Mouse (Mus musculus): ENCODE measurements around the gene Ccser2.

Gene Ccser2

DNA sequence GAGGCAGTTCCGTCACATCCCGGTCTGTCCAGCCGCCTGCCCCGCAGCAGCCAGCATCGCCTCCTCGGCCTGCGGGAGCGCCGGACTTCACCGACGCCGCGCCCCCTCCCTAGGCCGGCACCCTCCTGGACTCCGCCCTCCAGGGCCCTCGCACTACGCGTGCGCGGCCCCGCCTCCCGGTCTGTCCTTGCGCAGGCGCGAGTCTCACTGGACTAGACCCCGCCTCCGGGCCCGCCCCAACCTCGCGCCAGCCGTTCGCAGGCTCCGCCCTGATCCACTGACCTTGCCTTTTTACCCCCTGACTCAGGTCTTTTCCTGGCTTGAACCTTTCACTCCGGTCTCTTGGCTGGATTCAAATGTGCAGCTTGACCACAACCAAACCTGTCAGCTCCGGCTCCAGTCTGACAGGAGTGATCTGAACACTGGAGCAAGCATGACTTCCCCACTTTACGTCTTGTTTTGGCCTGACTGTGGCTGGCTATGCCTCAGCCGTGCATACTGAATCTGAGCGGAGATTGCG is at the start of gene Ccser2:
Ccser2 (minus strand) TSS at position 150 of the 520 bp plus-strand sequence.
- under 1% methylated on average over 39 of the region's 39 CpGs for WGBS

DNA sequence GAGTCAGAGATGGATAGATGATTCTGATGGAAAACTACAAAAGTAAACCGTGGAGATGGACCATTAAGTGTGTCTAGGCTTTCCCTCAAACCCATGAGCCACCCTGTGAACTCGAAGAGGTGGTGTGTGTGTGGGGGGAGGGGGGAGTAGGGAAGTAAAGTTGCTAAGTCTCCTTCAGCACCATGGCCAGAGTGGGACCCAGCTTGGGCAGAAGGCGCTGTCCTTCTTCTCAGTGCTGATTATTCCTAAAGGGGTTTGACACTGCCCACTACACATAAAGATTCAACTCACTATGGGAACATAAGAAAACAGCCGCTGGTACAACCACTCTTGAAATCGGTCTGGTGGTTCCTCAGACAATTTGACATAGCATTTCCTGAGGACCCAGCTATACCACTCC is 47.3 kb upstream of the Ccser2 start:
- WGBS, result 46% methylated on average over 5 of the region's 5 CpGs

DNA sequence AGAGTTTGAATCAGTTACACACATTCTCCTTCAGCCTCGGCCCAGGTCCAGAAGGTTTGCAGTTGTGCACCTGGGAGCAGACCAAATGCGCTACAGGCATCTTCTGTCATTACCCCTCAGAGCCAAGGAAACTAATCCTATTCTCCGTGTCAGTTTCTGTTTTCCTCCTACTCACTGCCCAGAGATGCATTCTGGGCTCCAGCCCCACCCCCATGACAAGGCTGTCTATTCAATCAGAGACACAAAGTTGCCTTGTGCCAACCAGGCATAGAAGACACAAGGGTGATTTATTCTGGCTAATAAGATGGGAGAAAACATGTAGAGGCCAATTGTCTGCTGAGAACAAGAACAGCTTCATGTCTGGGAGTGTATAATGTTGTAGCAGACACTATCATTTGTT is 45.1 kb upstream of the Ccser2 start:
- WGBS, result 39% methylated on average over 3 of the region's 3 CpGs

DNA sequence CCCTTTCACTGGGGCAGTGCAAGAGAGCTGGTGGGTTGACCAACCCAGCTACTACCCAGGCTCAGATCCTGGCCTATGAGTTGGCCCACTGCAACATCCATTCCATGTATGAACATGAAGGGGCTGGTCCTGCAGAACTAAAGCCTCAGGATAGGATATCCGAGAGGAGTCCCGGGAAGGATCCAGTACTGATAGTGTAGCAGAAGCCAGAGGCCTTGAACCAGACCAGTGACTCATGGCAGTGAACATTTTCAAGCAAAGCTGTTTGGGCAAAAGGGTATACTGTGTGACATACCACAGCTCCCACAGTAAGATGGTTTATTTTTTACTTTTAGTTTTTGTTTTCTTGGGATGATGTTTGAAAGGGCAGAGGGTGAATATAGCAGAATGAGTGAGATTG is 41.1 kb upstream of the Ccser2 start:
- 95% methylated on average over 2 of the region's 2 CpGs for WGBS

DNA sequence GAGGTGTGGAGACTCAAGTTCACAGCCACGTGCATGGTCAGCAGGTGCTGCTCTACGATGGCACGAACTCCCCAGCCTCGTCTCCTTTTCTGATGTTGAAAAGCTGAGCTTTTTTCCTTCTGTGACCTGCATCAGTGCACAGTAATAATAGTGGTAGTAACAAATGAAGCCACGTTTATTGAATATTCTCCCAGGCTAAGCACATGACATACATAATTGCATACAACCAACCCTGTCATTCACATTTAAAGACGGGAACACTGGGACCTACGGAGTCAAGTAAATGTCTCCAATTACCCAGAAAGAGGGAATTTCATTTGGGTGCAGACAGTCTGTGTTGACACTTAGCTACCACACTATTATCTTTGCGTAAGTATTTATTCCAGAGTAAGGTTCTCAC is 37.9 kb upstream of the Ccser2 start:
- WGBS, result 86% methylated on average over 8 of the region's 8 CpGs

DNA sequence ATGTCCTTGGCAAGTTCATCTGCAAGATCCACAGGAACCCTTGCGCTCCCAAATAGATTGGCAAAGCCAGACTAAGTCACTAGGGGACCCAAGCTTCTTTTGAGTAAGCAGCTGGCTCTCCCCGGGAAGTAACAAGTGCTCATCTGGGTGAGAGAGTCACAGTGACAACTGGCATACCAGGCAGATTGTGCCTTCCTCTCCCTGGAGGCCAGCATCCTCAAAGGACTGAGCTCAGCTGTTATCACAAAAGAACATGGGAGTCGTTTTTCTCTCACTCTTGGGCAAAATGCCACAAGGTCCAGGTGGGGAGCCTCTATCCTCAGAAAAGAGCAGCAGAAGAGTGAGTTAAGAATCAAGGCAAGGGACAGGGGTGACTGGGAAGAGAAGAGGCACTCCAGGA is 37.3 kb upstream of the Ccser2 start:
- WGBS, result 37% methylated on average over 3 of the region's 3 CpGs

DNA sequence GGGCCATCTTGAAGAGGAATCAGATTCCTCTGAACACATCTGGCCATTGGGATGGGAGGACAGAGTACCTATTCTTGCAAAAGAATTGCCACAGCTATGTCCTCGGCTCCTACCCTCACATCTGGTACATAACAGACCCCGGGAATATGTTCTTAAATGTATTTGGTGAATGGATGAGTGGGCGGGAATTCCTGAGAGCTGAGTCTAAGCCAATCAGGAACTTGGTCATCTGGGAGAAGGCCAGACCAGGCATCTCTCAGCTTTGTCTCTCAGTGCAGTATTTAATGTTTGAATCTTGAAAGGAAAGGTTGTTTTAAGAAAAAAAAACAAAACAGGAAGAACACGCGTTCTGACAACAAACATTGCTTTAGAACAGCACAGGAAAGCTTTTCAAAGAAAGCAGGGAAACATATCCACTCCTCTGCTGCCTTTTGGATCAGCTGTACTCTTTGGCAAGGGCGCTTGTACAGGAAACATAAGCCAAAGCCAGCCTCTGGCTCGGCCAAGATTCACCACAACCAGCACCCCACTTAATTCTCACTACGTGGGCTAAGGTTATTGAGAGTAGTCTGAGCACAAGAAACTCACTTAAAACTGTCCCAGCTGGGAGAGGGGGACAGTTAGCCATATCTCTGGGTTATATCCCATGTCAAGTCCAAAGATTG is 35.0 kb upstream of the Ccser2 start:
- WGBS, result 57% methylated on average over 8 of the region's 8 CpGs

DNA sequence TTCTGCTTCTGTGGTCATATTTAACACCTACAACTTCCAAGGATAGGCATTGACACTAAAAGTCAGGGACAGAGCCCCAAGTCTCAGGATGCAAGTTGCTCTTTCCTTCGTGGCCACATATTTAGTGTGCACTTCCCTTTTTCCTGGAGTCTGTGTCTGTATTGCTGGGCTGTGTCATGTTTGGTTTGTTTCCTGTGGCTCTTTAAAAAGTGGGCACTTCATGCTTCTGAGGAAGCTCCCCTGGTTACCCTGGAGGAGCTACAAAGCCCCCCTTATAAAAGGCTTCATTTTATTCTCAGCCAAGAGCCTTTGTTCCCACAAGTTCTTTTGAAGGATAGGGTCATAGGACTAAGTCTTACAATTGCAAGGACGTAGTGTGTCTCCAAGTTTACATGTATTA is 34.3 kb upstream of the Ccser2 start:
- 67% methylated on average over 2 of the region's 2 CpGs for WGBS

DNA sequence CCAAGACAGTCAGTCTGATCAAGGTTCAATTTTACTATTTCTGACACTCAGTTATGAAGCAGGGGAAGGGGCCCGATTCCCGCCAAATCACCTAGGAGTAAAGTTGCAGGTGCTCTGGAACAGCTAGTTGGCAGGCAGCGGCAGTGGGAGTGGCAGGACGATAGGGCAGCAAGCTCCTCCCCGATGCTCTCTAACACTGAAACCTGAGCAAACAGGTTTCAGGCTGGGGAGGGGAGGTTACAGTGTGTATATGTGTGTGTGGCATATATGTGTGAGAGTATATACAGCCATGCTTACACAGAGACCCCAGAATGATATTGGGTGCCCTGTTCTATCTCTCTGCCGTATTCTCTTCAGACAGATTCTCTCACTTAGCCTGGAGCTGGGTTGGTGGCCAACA is 32.2 kb upstream of the Ccser2 start:
- WGBS, result 91% methylated on average over 6 of the region's 6 CpGs

DNA sequence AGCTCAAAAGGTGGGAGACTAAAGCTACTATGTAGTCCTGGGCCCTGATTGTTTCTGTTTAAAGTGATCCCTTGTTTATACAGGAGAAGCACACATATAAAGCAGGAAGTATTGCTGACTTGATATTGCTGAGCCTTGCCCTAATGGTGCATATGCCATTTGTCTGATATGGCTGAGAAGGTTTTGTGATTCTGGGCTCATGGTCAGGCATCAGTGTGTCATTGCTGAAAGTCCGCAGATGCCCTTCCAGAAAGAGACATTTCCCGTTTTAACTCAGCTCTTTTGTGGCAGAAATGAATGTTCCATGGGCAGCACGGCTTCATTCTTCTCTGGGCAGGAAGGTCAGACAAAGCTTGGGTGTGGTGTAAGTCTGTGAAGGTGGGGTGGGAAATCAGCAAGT is 17.1 kb upstream of the Ccser2 start:
- 80% methylated on average over 3 of the region's 3 CpGs for WGBS

DNA sequence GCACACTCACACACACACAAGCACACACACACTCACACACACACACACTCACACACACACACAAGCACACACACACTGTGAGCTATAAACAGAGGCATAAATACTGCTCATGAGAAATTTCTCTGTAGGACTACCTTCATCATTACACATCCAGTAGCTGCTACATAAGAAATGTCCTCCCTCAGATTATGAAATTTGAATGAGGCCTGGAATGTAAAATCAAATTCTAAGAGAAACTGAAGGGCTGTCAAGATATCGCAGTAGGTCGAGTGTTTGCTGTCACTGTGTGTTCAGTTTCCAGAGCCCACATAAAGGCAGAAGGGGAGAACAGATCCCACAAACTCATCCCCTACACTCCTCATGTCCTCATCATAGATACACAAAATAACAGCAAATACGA is 6.4 kb upstream of the Ccser2 start:
- 91% methylated on average over 3 of the region's 3 CpGs for WGBS

DNA sequence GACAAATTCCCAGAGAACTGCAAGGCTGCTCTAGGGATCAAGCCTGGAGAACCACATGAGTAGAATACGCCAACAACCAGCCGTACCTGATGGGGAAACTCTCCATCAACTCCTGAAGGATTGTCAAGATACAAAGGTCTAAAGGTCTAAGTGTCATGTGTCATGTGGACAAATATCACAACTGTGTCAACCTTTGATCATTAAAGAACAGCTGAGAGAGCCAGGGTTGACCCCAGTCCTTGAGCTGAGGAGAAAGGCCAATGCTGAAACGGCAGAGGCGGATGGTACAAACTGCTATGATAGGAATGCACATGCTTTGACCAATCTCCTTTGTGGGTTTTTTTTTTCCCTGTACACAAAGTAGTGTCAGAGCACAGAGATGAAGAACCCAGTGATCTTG is 2.6 kb upstream of the Ccser2 start:
- WGBS, result 94% methylated on average over 4 of the region's 4 CpGs

DNA sequence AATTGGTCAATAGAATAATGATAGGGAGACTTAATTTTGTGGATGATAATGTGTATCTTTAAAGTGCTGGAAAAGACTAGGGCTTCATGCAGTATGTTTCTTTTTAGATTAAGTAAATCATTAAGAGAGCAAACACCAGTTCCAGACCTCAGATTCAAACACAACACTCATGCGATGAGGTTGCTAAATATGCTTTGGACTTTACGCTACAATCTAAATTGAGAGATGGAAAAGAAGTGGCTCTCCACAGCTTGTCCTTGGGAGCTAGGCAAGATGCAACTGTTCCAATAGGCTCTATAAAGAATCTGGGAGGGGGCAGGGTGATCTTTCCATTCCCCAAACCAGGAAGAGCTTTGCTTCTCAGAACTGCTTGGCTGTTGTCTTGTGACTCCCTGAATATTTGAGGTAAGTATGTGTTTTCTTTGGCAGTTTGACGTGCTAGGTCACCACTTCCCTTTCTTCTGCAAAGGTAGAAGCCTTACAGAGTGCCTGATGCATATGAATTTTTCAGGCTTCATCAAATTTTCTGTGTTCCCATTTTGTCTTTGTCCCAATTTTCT is 1.4 kb upstream of the Ccser2 start:
- 77% methylated on average over 3 of the region's 3 CpGs for WGBS

DNA sequence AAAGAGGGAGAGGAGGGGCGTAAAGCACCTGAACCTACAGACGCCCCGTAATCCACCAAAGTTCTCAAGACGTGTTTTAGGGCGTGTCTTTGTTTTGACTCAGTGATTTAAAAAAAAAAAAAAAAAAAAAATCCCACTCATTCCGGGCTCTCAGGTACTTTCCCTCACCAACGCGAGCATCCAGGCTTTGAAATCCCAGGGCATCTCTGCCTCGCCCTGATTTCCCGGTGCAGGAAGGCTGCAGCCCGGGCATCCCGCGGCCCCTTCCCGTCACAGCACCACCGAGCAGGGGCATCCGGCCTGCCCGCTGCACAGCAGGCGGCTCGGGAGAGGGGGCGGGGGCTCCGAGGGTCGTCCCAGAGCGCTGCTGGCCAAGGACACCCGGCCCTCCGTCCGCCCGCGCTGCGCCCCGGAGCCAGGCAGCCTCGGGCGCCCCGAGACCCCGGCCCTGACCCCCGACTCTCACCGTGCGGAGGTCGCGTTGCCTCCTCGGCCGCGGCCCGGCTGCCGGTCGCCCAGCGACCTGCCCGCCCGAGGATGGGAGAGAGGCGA is 425 bp downstream of the Ccser2 start:
- under 1% methylated on average over 49 of the region's 49 CpGs for WGBS

DNA sequence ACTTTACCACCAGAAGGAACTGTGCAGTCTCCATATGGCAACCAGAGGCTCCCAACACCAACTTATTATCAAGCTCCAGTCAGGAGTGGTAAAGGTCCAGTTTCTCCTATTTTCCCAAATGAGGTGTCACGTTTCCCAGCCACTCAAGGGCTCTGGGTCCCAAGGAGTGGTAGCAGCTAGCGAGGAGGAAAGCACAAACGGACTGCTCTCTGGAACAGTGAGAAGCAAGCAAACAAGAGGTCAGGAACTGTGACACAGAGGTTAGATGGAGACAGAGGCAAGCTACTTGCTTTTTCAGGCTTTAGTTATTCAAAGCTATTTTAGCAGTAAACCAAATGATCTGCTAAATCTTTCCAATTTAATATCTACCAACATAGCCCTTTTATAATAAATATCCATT is 3.2 kb downstream of the Ccser2 start:
- WGBS, result 68% methylated on average over 3 of the region's 3 CpGs

DNA sequence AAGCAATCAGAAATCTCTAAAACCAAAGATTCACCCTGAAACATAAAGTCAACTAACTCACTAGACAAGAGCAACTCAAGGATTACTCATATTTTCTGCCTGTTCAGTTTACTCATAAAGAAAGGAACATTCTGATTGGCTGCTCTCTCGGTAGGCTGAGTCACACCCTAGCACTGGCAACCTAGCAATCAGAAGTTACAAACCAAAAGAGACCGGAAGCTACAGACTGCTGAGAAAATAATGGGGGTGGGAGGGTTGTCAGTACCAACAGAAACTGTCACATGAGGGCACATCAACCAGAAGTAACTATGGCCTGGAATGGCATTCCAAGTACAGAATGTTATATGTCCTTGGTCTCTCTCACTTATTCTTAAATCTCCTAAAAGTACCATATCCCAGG is 6.1 kb downstream of the Ccser2 start:
- 68% methylated on average over 2 of the region's 2 CpGs for WGBS

DNA sequence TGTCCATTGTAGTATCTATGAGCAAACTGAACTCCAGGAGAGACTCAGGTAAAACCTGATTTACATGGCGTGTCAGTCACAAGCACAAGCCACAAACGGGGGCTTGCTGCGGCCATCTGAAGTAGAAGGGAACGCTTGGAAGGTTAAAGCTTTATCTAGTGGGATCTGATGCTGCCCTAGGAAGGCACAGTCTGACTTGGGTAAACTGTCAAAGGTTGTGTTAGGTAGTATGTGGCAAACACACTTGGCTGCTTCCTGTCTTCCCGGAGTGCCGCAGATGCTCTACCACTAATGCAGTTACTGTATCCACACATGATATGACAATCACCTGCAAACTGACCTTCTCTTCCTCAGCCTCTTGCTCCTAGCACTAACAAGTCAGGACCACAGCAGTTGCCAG is 10.9 kb downstream of the Ccser2 start:
- 91% methylated on average over 6 of the region's 6 CpGs for WGBS

DNA sequence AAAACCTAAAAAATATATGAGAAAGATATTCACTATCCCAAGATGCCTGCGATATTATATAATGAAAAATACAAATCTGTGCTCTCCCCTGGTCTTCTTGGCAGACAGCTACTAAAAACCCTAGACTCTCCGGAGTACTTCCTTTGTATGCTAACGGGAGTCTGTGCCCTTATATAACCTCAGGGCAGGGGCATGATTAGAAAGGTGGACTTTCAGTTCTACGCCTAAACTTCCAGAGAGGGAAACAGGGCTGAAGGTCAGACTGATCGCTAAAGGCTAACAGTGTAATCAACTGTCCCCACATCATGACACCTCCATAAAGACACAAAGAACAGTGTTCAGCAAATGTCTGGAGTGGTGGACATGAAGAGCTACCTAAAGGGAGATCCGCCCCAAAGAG is 11.3 kb downstream of the Ccser2 start:
- 56% methylated on average over 6 of the region's 6 CpGs for WGBS

DNA sequence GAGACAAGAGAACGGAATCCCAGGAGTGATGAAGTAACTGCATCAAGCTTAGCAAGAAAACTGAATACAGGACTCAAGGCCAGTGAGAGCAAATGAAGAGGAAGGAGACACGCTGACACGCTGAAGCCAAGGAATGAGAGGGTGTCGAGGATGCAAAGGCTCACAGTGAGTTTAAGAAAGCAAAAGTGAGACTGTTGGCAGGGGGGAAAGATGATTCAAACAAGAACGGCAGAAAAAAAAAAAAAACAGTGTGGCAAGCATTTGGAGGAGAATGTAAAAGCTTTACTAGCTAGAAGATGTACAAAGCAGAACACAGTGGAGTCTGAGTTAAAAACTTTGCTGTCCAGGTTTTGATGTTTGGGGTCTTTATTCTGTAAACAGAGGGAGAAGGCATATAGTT is 11.9 kb downstream of the Ccser2 start:
- WGBS, result 32% methylated on average over 5 of the region's 5 CpGs

DNA sequence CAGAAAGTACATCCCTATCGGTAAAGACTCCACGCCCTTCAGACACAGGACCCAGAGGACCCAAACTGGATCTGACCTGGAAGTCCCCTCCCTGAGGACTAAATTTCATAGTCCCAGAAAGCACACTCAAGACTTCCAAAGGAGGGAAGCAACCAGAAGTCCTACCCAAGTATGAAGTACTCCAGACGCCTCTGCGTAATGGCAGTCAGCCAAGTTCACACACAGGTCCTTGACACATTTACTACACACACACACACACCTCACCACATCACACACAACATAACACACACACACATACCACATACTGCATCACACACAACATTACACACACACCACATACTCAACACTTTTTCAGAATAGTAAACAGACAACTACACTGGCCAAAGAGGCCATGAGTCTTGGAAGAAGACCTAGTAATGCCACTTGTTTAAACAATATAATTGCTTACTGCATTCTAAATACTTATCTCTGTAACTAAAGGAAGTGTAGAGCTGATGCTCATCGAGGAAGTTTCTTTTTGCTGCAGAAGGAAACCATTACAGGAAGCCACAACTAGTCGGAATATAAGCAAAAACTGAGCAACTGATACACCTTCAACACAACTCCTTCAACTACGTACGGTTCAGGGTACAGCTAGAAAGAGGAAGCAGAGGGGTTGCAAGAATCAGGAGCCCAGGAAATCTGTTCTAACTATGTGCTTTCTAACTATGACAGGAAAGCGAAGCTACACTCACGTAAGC is 15.7 kb downstream of the Ccser2 start:
- 77% methylated on average over 10 of the region's 10 CpGs for WGBS

DNA sequence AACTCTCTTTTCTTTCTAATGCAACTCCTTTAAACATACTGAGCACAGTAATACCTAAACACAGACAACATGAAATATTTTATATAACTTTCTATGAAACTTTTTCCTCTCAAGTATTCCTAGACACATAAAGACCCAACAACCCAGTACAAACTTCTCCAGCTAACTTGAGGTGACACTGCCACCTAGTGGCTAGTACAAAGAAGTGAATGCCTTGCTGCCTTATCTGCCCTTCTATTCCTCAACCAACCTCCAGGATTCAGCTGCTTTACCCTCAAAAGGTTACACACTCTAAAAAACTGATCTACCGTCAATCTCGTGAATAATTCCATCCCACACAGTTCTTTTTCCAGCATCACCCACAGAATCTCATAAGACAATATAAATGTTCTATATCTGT is 16.4 kb downstream of the Ccser2 start:
- WGBS, result 10% methylated on average over 2 of the region's 2 CpGs

DNA sequence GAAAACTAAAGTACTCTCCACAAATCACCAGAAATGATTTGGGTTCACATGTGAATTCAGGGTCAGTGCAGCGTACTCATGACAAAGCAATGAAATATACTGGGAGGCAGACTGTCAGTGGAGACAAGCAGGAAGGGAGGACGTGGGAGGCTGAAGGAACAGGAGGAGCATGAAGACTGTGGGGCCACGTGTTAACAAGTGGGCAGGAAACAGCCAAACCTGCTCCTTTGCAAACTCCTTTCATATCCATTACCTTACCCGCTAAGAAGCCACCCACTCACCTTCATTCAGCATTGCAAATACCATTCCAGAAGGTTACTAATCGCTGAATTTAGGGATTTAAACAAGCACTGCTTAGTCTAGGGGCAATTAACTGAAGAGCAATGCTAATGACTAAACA is 25.9 kb downstream of the Ccser2 start:
- 36% methylated on average over 5 of the region's 5 CpGs for WGBS

DNA sequence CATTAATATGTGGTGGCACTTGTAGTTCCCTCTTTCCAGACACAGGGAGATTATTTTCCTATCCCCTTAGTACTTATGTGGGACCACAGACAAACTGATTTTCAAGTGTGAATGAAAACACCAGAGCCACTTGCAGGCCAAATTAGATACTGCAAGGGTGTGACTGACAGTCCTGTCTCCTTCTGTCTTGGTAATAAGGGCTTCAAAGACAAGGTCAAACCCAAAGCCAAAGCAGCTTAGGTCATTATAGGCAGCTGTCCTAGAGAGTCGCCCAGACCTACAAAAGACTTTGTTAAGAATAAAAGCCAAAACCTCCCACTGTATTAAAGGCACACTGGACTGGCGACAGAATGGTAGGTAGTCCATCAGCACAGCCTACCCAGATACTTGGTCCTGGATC is 30.6 kb downstream of the Ccser2 start:
- 68% methylated on average over 2 of the region's 2 CpGs for WGBS
